Mouse (Mus musculus) liver, embryonic 15.5 days (tissue): ENCODE results near the gene Zmiz2. TPM values are rescaled to one million over a fixed set of nuclear protein-coding genes. Genes with fewer than 3 reads are reported as not detected.
"Not testable (repeated sequence)": the region's sequence is repeated elsewhere in the genome, so short reads cannot be mapped to it uniquely, and the experiment has no call there.

Experiments
- ATAC-seq: fragments of 200-750 bp; cut with Nextera tagmentation; 2 replicates; pipeline ENCODE4 v1.8.0; 2017; ENCODE audit warnings: moderate number of reproducible peaks, mild to moderate bottlenecking, moderate library complexity; ENCODE audit not compliant: insufficient read depth
- H3K27ac ChIP-seq: fragments of 300-500 bp; sonication (generic); replicated peaks from 2 replicates; pipeline ENCODE4 v1.5.1; 2015; ENCODE audit warnings: mild to moderate bottlenecking, inconsistent platforms
- H3K27me3 ChIP-seq: fragments of 300-500 bp; sonication (generic); 2 replicates; pipeline ENCODE4 v1.6.1; 2015; ENCODE audit warnings: mild to moderate bottlenecking, inconsistent platforms
- H3K36me3 ChIP-seq: fragments of 300-500 bp; sonication (generic); replicated peaks from 2 replicates; pipeline ENCODE4 v1.6.1; 2015; ENCODE audit warnings: moderate library complexity, mild to moderate bottlenecking, inconsistent platforms
- H3K4me1 ChIP-seq: fragments of 300-500 bp; sonication (generic); replicated peaks from 2 replicates; pipeline ENCODE4 v1.6.1; 2015; ENCODE audit warnings: inconsistent platforms
- H3K4me2 ChIP-seq: fragments of 300-500 bp; sonication (generic); 2 replicates; pipeline ENCODE4 v1.6.1; 2015; ENCODE audit warnings: moderate library complexity, mild to moderate bottlenecking, inconsistent platforms
- H3K4me3 ChIP-seq: fragments of 300-500 bp; sonication (generic); replicated peaks from 2 replicates; pipeline ENCODE4 v1.5.1; 2015; ENCODE audit warnings: mild to moderate bottlenecking, inconsistent platforms
- H3K9ac ChIP-seq: fragments of 300-500 bp; sonication (generic); 2 replicates; pipeline ENCODE4 v1.6.1; 2015; ENCODE audit warnings: moderate library complexity, mild to moderate bottlenecking, inconsistent platforms
- H3K9me3 ChIP-seq: fragments of 300-500 bp; sonication (generic); replicated peaks from 2 replicates; pipeline ENCODE4 v1.6.1; 2016; ENCODE audit warnings: inconsistent platforms
- WGBS: fragments of 180-500 bp; shearing (Covaris S2); methylation state at CpG from one replicate; pipeline ENCODE4 v1.1.7; 2015; ENCODE audit warnings: mixed read lengths; ENCODE audit not compliant: insufficient replicate concordance; 5-methylcytosine and 5-hydroxymethylcytosine counted together
- polyA plus RNA-seq: library from polyadenylated mRNA; unstranded; fragments of >200 nt; fragmentation: Nextera tagmentation; extraction: Ambion mirVana; gene quantifications from 2 replicates; pipeline ENCODE4 v1.2.1, GENCODE M21; 2015

Zmiz2 gene
- polyA plus RNA-seq, 1 experiment from 2014 or later: 3.5 TPM

- Histone ChIP-seq H3K4me2 (no peak overlapping the region), H3K4me3 (no peak overlapping the region), H3K9ac (no peak overlapping the region), H3K27ac (no peak overlapping the region), H3K4me1 (no peaks in the 10 kb centered on the region), H3K27me3 (no peaks in the 10 kb centered on the region), H3K9me3 (no peaks in the 10 kb centered on the region), H3K36me3 (peaks cover 89% of the 10 kb centered on the region)
- ATAC-seq: no peak
- 88% methylated on average over 10 of the region's 10 CpGs for WGBS
These were observed 9.3 kb downstream of the Zmiz2 start for GRCm38 (mm10) chr11:6398141-6398540.

DNA sequence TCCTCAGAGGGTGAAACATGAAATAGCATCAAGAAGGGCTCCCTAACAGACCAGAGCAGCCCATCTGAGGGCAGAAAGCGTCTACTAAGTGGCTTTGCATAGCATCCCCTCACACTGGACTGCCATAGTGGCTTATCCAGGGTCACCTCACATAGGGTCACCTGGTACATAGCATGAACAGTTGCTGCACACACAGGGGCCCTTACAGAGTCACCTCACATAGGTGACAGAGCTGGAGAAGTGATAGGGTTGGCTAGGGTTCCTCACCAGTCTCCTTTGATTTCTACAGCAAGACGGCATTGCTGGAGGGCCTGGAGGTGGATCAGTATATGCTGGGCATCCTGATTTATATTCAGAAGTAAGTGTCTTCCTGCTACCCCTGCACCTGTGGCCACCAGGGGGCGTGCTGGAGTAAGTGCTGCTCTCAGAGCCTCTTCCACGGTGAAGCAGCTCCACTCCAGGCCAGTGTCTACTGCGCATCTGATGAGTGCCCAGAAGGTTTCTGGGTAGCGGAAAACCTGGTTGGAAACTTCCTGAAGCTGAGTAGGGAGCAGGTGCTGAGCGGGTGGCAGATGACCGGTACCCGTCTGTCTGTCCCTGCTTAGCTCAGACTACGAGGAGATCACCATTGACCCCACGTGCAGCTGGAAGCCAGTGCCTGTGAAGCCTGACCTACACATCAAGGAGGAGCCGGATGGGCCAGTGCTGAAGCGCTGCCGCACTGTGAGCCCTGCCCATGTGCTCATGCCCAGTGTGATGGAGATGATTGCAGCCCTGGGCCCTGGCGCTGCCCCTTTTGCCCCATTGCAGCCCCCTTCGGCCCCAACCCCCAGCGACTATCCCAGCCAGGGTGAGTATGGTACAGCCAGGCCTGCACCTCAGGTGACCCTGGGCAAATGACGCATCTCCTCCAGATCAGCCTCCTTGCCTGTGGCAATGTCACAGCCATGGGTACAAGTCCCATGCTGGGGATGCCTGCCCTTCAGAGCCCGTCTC is 13.9 kb downstream of the Zmiz2 start:
- Histone ChIP-seq H3K27ac (no peak overlapping the region), H3K27me3 (no peaks in the 10 kb centered on the region), H3K4me1 (peaks cover 14% of the 10 kb centered on the region), H3K4me2 (no peak overlapping the region), H3K4me3 (no peak overlapping the region), H3K36me3 (peaks cover 81% of the 10 kb centered on the region), H3K9me3 (no peaks in the 10 kb centered on the region), H3K9ac (no peak overlapping the region)
- 0 out of 2 replicates have a peak, but pooled peaks have one; percentile 22 for ATAC-seq
- 76% methylated on average over 19 of the region's 19 CpGs for WGBS

DNA sequence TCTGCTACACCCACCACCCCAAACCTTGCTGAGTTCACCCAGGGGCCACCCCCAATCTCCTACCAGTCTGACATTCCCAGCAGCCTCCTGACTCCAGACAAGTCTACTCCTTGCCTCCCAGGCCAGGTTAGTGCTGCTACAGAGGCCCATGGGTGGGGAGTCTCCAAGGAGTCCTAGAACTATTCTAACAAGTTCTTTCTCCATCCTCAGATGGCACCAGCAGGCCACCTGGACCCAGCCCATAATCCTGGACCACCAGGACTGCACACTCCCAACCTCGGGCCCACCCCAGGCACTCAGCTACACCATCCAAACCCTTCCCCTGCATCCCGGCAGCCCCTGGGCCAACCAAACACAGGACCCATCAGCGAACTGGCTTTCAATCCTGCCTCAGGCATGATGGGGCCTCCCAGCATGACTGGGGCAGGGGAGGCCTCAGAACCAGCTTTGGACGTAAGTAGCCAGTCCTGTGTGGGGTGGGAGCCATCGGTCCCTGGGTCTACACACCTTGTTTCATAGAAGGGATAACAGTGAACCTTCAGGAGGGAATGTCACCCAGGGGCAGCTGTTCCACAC is 15.0 kb downstream of the Zmiz2 start:
- H3K36me3 ChIP-seq: peaks cover 70% of the 10 kb centered on the region
- H3K4me2 ChIP-seq: no peak overlapping the region
- no peak for ATAC-seq
- no peak overlapping the region for H3K4me3 ChIP-seq
- no peak overlapping the region for H3K27ac ChIP-seq
- no peak overlapping the region for H3K9ac ChIP-seq
- H3K9me3 ChIP-seq: no peaks in the 10 kb centered on the region
- H3K4me1 ChIP-seq: peaks cover 14% of the 10 kb centered on the region
- WGBS: 83% methylated on average over 5 of the region's 5 CpGs
- no peaks in the 10 kb centered on the region for H3K27me3 ChIP-seq

GRCm38 (mm10) chr11:6404699-6405566 is 16.1 kb downstream of the Zmiz2 start:
- ATAC-seq: no peak
- no peaks in the 10 kb centered on the region for H3K9me3 ChIP-seq
- H3K27ac ChIP-seq: no peak overlapping the region
- H3K4me2 ChIP-seq: no peak overlapping the region
- no peak overlapping the region for H3K4me3 ChIP-seq
- H3K4me1 ChIP-seq: peaks cover 19% of the 10 kb centered on the region
- peaks cover 60% of the 10 kb centered on the region for H3K36me3 ChIP-seq
- WGBS: 78% methylated on average over 9 of the region's 9 CpGs
- no peak overlapping the region for H3K9ac ChIP-seq
- no peaks in the 10 kb centered on the region for H3K27me3 ChIP-seq

GRCm38 (mm10) chr11:6405591-6406081 is 16.8 kb downstream of the Zmiz2 start:
- peaks cover 53% of the 10 kb centered on the region for H3K36me3 ChIP-seq

DNA sequence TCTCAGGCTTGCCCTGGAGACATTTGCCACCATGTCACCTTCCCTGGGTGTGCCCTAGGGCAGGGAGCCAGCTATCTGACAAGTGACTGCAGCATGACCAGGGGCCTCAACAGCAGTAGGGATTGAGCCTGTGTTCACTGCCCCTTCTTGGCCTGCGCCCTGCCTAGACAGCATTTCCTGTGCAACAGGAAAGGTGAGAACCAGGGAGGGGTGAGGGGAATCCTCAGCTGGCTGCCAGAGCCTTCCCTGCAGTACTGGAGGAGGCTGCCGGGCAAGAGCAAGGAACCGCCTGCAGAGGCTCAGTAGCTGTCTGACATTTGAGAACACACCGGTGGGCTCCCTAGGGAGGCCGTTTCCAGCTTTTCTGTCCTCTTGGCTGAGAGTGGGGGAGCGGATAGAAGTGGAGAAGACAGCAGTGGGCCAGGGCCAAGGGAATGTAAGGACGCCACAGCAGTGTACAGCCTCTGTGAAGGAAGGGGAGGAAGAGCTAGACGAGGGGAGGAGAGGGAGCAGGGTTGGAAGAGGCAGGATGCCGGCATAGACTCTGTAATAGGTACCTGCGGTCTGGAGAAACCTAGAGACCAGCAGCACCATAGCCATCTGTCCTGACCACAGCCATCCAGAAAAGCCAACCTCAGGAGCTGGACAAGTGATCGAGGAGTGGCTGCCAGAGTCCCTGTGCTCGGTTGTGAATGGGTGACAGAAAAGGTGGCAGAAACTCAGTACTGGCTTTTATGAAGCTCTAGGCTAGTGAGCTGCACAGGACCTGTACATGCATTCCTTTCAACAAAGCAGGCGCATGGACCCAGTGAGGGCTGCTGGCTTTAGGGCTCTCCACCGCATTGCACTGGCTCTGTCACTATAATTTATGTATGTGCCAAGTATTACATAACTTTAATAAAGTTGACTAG is 17.6 kb downstream of the Zmiz2 start:
- 50% methylated on average over 14 of the region's 14 CpGs for WGBS
- no peak overlapping the region for H3K4me2 ChIP-seq
- H3K4me3 ChIP-seq: no peak overlapping the region
- H3K36me3 ChIP-seq: peaks cover 44% of the 10 kb centered on the region
- H3K9me3 ChIP-seq: no peaks in the 10 kb centered on the region
- H3K27ac ChIP-seq: no peak overlapping the region
- H3K4me1 ChIP-seq: peaks cover 21% of the 10 kb centered on the region
- H3K27me3 ChIP-seq: no peaks in the 10 kb centered on the region
- H3K9ac ChIP-seq: no peak overlapping the region
- ATAC-seq: no peak

More at GRCm38 (mm10) chr11:6405591-6406081, 16.8 kb downstream of the Zmiz2 start:
- no peak for ATAC-seq
- no peak overlapping the region for H3K4me3 ChIP-seq
- no peak overlapping the region for H3K27ac ChIP-seq
- WGBS: 81% methylated on average over 4 of the region's 4 CpGs
- no peaks in the 10 kb centered on the region for H3K9me3 ChIP-seq
- H3K27me3 ChIP-seq: no peaks in the 10 kb centered on the region
- no peak overlapping the region for H3K4me2 ChIP-seq
- no peak overlapping the region for H3K9ac ChIP-seq
- H3K4me1 ChIP-seq: peaks cover 20% of the 10 kb centered on the region

DNA sequence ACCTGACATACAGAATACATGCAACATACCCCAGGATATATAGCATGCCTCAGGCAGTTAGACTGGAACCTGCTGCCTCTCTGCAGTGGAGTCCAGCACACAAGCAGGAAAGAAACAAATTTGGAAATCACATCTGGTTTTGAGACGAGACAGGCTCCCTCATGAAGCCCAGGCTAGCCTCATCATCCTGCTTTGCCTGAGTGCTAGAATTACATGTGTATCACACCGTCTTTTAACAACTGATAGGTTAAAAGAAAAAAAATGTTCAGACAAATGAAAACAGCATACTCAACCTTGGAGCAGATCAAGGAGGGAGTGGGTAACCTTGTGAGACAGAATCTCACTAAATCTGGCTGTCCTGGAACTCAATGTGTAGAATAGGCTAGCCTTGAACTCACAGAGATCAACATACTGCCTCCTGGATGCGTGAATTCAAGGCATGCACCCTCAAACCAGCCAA is 18.3 kb downstream of the Zmiz2 start:
- no peak for ATAC-seq
- no peaks in the 10 kb centered on the region for H3K9me3 ChIP-seq
- no peak overlapping the region for H3K27ac ChIP-seq
- no peaks in the 10 kb centered on the region for H3K27me3 ChIP-seq
- H3K4me3 ChIP-seq: no peak overlapping the region
- H3K4me2 ChIP-seq: no peak overlapping the region
- peaks cover 37% of the 10 kb centered on the region for H3K36me3 ChIP-seq
- peaks cover 26% of the 10 kb centered on the region for H3K4me1 ChIP-seq
- H3K9ac ChIP-seq: no peak overlapping the region
- 66% methylated on average over 3 of the region's 3 CpGs for WGBS

DNA sequence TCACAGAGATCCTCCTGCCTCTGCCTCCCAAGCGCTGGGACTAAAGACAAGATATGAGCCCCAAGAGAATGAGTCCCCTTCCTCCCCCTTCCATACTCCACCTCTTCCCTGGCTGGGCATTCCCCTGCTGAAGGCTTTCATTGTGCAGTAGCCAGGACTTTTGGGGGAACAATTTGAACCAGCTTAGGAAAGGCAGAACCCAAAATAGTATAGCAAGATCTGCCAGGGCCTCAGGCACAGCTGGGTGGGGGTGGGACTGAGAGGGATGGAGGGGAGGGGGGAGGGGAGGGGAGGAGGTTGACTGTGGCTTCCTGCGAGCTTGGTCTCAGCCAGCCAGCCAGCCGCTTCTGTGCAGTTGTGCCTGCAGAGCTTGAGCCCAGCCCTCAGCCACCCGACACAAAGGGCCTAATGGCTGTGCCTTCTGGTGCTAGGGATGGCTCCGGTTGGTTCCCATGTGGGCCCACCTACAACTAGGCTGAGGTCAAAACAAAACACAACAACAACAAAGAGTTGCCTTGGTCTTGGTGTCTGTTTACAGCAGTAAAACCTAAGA is 21.3 kb downstream of the Zmiz2 start:
- Histone ChIP-seq H3K27me3 (no peaks in the 10 kb centered on the region), H3K27ac (no peak overlapping the region), H3K4me1 (peaks cover 37% of the 10 kb centered on the region), H3K4me3 (no peak overlapping the region), H3K9me3 (peaks cover 18% of the 10 kb centered on the region), H3K36me3 (peaks cover 18% of the 10 kb centered on the region), H3K9ac (no peak overlapping the region), H3K4me2 (no peak overlapping the region)
- WGBS: 30% methylated on average over 5 of the region's 5 CpGs
- ATAC-seq: no peak

DNA sequence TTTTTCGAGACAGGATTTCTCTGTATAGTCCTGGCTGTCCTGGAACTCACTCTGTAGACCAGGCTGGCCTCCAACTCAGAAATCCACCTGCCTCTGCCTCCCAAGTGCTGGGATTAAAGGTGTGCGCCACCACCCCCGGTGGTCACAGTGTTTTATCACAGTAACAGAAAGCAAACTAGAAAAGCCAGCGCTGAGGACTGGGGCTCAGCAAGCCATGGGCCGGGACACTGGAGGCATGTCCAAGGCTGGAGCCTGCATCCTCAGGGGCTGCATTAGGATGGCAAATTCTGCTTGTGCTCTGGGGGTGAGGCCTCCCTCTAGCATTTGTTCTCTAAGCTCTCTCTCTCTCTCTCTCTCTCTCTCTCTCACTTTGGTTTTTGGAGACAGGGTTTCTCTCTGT is 21.9 kb downstream of the Zmiz2 start:
- Histone ChIP-seq H3K9me3 (peaks cover 18% of the 10 kb centered on the region), H3K4me1 (peaks cover 36% of the 10 kb centered on the region), H3K36me3 (peaks cover 12% of the 10 kb centered on the region; the same call in 1 of the 2 replicates)
- H3K9ac ChIP-seq, H3K4me2 ChIP-seq, ATAC-seq, H3K27me3 ChIP-seq, H3K27ac ChIP-seq, H3K4me3 ChIP-seq: not testable (repeated sequence)
- WGBS: 71% methylated on average over 5 of the region's 5 CpGs

GRCm38 (mm10) chr11:6411684-6412083 is 22.8 kb downstream of the Zmiz2 start:
- Histone ChIP-seq H3K36me3 (0 out of 2 replicates have a peak, but pooled peaks cover 10% of the 10 kb centered on the region), H3K9me3 (peaks cover 18% of the 10 kb centered on the region), H3K4me3 (no peak overlapping the region), H3K9ac (no peak overlapping the region), H3K4me1 (peaks cover 37% of the 10 kb centered on the region), H3K4me2 (no peak overlapping the region), H3K27me3 (no peaks in the 10 kb centered on the region), H3K27ac (no peak overlapping the region)
- WGBS: 10% methylated on average over 5 of the region's 5 CpGs
- ATAC-seq: no peak
